In the genomic region with DNA sequence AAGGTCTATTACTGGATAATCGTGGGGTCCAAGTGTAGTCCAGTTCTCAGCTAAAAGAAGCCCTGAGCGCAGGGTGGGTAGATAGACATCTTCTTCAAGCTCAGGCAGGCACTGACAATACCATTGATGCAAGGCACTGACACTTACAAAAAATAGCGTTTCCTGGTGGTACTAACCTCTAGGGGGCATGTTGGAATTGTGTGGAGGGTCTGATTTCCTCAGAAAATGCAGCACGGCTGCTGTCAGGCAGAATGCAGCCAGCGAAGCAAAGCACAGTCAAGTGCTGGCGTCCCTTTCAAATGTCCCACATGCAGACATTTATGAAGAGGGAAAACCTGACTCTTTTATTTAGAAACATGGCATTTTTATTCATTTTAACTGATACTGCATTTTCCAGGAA, we compare ENCODE assay signal across 16 mouse cellular contexts. TPM values are rescaled to one million over a fixed set of nuclear protein-coding genes. Genes with fewer than 3 reads are reported as not detected.
DNase-seq lines count a peak whose midpoint lies in the region; ATAC-seq and TF ChIP-seq lines count a peak whose summit lies in the region.
"Had no signal": no experiment of that assay in that cellular context is flagged by ENCODE, and none has a peak within 500 bp of the region (broad histone marks: within the 10 kb centered on the region; RNA-seq: fewer than 3 reads in every experiment).

No protein-coding gene starts in this region.

- no peak overlapping the region for H3K4me3 ChIP-seq in kidney, postnatal 0 days (replicated peaks; ENCODE audit: low read depth, low read length)
- H3K4me3 ChIP-seq: erythroblast, embryonic 14.5 days; heart, embryonic 15.5 days; liver, embryonic 15.5 days; megakaryocyte, embryonic 14.5 days; neural tube, embryonic 13.5 days had no signal

- peak; percentile 24 for DNase-seq in kidney, postnatal 0 days (ENCODE audit: low spot score)
- no peak for DNase-seq in kidney, adult 11 months
- DNase-seq in thymus, postnatal 0 days (ENCODE audit: low spot score) = peak; percentile 47
- no peak for DNase-seq in thymus, postnatal 4 days
- DNase-seq in embryo, embryonic 10.5 days (ENCODE audit: low spot score) = peak; percentile 59
- peak; percentile 26 for DNase-seq in retina, postnatal 1 day
- DNase-seq: cerebellum, postnatal 14 days; gastrocnemius, postnatal 10 days; right cerebral cortex, postnatal 14 days had no signal

- H3K9me3 ChIP-seq in kidney, postnatal 0 days (replicated peaks; ENCODE audit: low read length) = no peaks in the 10 kb centered on the region; the same call in 1 of the 2 replicates
- H3K9me3 ChIP-seq: heart, embryonic 15.5 days; liver, embryonic 15.5 days; megakaryocyte, embryonic 14.5 days; neural tube, embryonic 13.5 days had no signal

- H3K4me2 ChIP-seq in kidney, postnatal 0 days (ENCODE audit: low read length) = no peak overlapping the region
- H3K4me2 ChIP-seq: heart, embryonic 15.5 days; liver, embryonic 15.5 days; neural tube, embryonic 13.5 days had no signal

- WGBS in kidney, postnatal 0 days = 38% methylated on average over 6 of the region's 6 CpGs

- no peak overlapping the region for H3K9ac ChIP-seq in kidney, postnatal 0 days (ENCODE audit: low read depth, low read length)
- H3K9ac ChIP-seq: heart, embryonic 15.5 days; liver, embryonic 15.5 days; neural tube, embryonic 13.5 days had no signal

- no peaks in the 10 kb centered on the region for H3K36me3 ChIP-seq in kidney, postnatal 0 days (ENCODE audit: insufficient read depth, low read length)
- H3K36me3 ChIP-seq: heart, embryonic 15.5 days; liver, embryonic 15.5 days; neural tube, embryonic 13.5 days had no signal

- no peaks in the 10 kb centered on the region for H3K4me1 ChIP-seq in kidney, postnatal 0 days (replicated peaks; ENCODE audit: insufficient read depth, low read length)
- H3K4me1 ChIP-seq: heart, embryonic 15.5 days; liver, embryonic 15.5 days; megakaryocyte, embryonic 14.5 days had no signal

- H3K27ac ChIP-seq in kidney, postnatal 0 days = no peak overlapping the region
- H3K27ac ChIP-seq: heart, embryonic 15.5 days; liver, embryonic 15.5 days; neural tube, embryonic 13.5 days had no signal

- peak; percentile 58 for TF ChIP-seq CTCF in kidney, postnatal 0 days (IDR thresholded peaks at IDR 0.05; ENCODE audit: low read depth)

- H3K27me3 ChIP-seq in kidney, postnatal 0 days (ENCODE audit: insufficient read depth, low read length) = no peaks in the 10 kb centered on the region
- H3K27me3 ChIP-seq: heart, embryonic 15.5 days; liver, embryonic 15.5 days; megakaryocyte, embryonic 14.5 days; neural tube, embryonic 13.5 days had no signal

- no peak for ATAC-seq in kidney, postnatal 0 days (replicated peaks; ENCODE audit: low FRiP score, low read depth)
- no peak for ATAC-seq in granulocyte monocyte progenitor cell, adult 5-6 weeks (replicated peaks; ENCODE audit: poor library complexity, severe bottlenecking)

RNA-seq across cellular contexts. Expression of a gene that starts 22.2 kb away (rescaled TPM):
- polyA plus RNA-seq in kidney, postnatal 0 days (2015; fragmentation: Nextera tagmentation; extraction: Ambion mirVana) = 1.0 and 1.2 TPM in 2 replicates
- polyA plus RNA-seq in thymus, postnatal 0 days (2015; fragmentation: Nextera tagmentation; extraction: Ambion mirVana) = 1.5 and 1.7 TPM in 2 replicates
- not detected in 2 replicates for total RNA-seq in granulocyte monocyte progenitor cell, adult 5-6 weeks (2014; fragmentation: Nextera tagmentation)
- not detected in 2 replicates for total RNA-seq in granulocyte monocyte progenitor cell, adult 5-6 weeks (2017)
- total RNA-seq: MEL had no signal
- polyA plus RNA-seq: erythroblast, embryonic 14.5 days had no signal

Comparison
In these comparisons a context has a peak if more than half of its experiments do, and no peak if none do; other contexts are left out.
1. DNase-seq: peak in kidney, postnatal 0 days (single experiment), thymus, postnatal 0 days (single experiment), embryo, embryonic 10.5 days (single experiment) and retina, postnatal 1 day (single experiment); none in kidney, adult 11 months (single experiment) and thymus, postnatal 4 days (single experiment).